Mouse (Mus musculus): Measurements from ENCODE around the gene Cped1. TPM values are rescaled to one million over a fixed set of nuclear protein-coding genes. Genes with fewer than 3 reads are reported as not detected.

The Cped1 gene
- polyA plus RNA-seq, 1 experiment from 2014 or later: 25.0 TPM

DNA sequence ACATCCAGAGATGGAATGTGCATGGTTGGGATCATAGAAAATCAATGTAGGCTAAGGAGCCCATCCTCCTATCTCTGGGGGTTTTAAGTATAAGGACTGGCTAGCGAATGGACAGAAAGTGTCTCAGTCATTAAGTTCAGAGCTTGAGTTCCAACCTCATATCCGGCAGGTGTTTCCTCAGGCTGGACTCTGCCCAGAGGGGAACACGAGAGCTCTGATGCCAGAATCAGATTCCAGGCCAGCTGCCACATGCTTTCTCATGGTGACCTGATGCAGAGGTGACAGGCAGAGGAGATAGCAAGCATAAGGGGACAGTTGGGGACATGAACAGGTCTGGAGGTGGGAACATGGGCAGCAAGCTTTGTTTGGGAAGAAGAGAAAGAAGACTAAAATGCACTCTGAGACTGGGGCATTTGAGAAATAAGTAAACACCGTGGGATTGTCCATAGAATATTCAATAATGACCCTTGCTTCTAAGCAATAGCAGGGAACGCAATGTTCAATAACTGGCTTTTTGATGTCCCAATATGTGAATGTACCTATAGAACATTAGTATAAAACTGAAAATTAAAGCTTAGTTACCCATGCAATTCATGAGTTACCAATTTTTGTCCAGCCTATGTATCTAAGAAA lies 15.7 kb downstream of the Cped1 start:
- Histone ChIP-seq H3K9ac (no peak overlapping the region), H3K4me2 (no peak overlapping the region), H3K9me3 (no peaks in the 10 kb centered on the region), H3K27me3 (no peaks in the 10 kb centered on the region), H3K4me1 (peaks cover 58% of the 10 kb centered on the region), H3K4me3 (no peak overlapping the region), H3K36me3 (no peaks in the 10 kb centered on the region), H3K27ac (no peak overlapping the region)
- no peak for ATAC-seq (ENCODE audit: borderline replicate concordance, extremely low read depth, low FRiP score, low TSS enrichment)
- 82% methylated on average over 5 of the region's 5 CpGs for WGBS

DNA sequence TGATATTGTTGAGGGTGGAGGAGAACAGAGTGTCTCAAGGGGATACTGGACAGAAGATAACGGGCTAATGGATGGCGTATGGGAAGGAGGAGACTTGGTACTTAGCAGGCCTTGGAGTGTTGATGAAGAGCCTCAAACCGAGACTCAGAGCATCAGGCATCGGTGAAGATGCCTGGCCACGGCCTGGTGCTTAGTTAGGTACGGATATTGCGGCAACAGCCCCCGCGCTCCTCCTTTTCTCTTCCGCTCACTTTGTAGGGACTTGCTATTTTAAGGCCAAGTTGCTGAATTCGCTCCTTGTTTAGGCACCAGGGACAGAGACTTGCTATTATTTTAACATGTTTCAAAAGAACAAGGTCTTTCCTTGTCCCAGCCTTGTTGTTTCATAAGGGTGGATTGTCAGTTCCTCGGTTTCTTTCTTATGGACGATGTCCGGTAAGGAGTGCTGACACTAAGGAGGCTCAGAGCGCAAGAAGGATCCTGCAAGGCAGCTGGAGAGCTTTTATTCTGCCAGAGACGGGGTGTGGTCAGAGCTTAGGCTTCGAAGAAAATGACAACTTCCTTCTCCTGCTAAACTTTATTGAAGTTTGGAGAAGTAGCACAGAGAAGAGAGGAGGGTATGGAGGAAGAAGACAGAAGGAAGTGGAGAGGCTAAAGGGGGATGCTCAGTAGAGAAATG lies 16.9 kb downstream of the Cped1 start:
- peak; percentile 43; the same call in 1 of the 2 replicates for ATAC-seq (ENCODE audit: borderline replicate concordance, extremely low read depth, low FRiP score, low TSS enrichment)
- no peaks in the 10 kb centered on the region for H3K36me3 ChIP-seq
- no peaks in the 10 kb centered on the region for H3K9me3 ChIP-seq
- peaks cover 55% of the 10 kb centered on the region for H3K4me1 ChIP-seq
- peak overlapping the region; percentile 87 for H3K27ac ChIP-seq
- H3K4me2 ChIP-seq: peak overlapping the region; percentile 36
- H3K4me3 ChIP-seq: no peak overlapping the region
- WGBS: 47% methylated on average over 17 of the region's 17 CpGs
- no peaks in the 10 kb centered on the region for H3K27me3 ChIP-seq
- 0 out of 2 replicates have a peak overlapping the region, but pooled peaks have one; percentile 3 for H3K9ac ChIP-seq

DNA sequence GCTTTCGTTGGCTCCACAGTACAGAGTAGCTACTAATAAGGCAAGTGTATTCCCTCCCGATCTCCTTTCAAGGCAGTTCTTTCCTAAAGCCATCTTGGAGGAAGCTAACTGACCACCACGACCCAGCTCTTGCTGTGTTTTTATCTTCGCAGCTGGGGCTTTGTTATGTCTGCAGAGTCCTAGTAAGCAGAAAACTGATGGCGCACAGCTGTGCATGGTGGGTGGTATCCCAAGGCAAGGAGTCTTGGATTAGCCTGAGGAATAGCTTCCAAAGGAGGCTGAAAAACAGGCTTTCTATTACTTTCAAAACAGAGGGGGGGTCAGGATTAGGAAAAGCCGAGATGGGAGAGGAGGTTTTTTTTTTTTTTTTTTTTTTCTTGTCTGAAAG lies 17.5 kb downstream of the Cped1 start:
- Histone ChIP-seq H3K27me3 (no peaks in the 10 kb centered on the region), H3K27ac (peak overlapping the region; percentile 87), H3K36me3 (no peaks in the 10 kb centered on the region), H3K9ac (no peak overlapping the region), H3K4me3 (no peak overlapping the region), H3K9me3 (no peaks in the 10 kb centered on the region), H3K4me2 (peak overlapping the region; percentile 36), H3K4me1 (peaks cover 52% of the 10 kb centered on the region)
- ATAC-seq (ENCODE audit: borderline replicate concordance, extremely low read depth, low FRiP score, low TSS enrichment): peak; percentile 95
- WGBS: 17% methylated on average over 6 of the region's 6 CpGs

- WGBS: 54% methylated on average over 10 of the region's 10 CpGs
- Histone ChIP-seq H3K27me3 (no peaks in the 10 kb centered on the region), H3K9me3 (no peaks in the 10 kb centered on the region), H3K36me3 (no peaks in the 10 kb centered on the region), H3K4me1 (peaks cover 43% of the 10 kb centered on the region), H3K9ac (no peak overlapping the region), H3K4me2 (peak overlapping the region; percentile 34), H3K27ac (peak overlapping the region; percentile 87), H3K4me3 (no peak overlapping the region)
- ATAC-seq (ENCODE audit: borderline replicate concordance, extremely low read depth, low FRiP score, low TSS enrichment): peak; percentile 53; the same call in 1 of the 2 replicates
These were observed 18.3 kb downstream of the Cped1 start for GRCm38 (mm10) chr6:22003959-22004543.

GRCm38 (mm10) chr6:22008346-22008745 lies 22.6 kb downstream of the Cped1 start:
- Histone ChIP-seq H3K9ac (no peak overlapping the region), H3K27ac (no peak overlapping the region), H3K4me3 (no peak overlapping the region), H3K9me3 (no peaks in the 10 kb centered on the region), H3K4me2 (no peak overlapping the region), H3K27me3 (no peaks in the 10 kb centered on the region), H3K4me1 (peaks cover 17% of the 10 kb centered on the region), H3K36me3 (no peaks in the 10 kb centered on the region)
- WGBS: 93% methylated on average over 7 of the region's 7 CpGs
- ATAC-seq (ENCODE audit: borderline replicate concordance, extremely low read depth, low FRiP score, low TSS enrichment): no peak

- Histone ChIP-seq H3K9me3 (no peaks in the 10 kb centered on the region), H3K27me3 (no peaks in the 10 kb centered on the region), H3K4me3 (no peak overlapping the region), H3K4me2 (no peak overlapping the region), H3K36me3 (no peaks in the 10 kb centered on the region), H3K4me1 (peaks cover 5% of the 10 kb centered on the region; the same call in 1 of the 2 replicates), H3K9ac (no peak overlapping the region), H3K27ac (no peak overlapping the region)
- ATAC-seq (ENCODE audit: borderline replicate concordance, extremely low read depth, low FRiP score, low TSS enrichment): no peak
- WGBS: 81% methylated on average over 12 of the region's 12 CpGs
These were observed 24.5 kb downstream of the Cped1 start for GRCm38 (mm10) chr6:22010258-22010657.

DNA sequence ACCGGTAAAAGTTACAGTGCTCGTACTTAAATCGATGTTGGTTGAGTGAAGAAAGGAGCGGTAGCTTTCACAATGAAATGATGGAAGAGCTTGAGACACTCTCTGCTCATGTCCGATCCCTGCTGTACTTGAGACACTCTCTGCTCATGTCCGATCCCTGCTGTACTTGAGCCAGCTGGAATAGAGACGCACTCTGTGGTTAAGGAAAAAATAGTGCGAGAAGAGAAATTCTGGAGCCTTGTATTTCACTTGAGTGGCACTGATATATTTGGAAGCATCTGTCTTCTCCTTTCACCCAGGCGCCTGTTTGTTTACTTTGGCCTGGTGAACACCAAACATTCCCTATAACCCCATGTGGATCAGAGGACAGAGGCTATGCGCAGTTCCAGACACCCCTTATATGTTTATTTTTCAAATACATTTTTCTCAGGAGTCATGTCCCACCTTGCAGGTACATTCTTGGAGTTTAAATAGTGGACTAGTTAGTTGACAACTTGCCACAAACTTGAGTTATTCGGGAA lies 25.1 kb downstream of the Cped1 start:
- ATAC-seq (ENCODE audit: borderline replicate concordance, extremely low read depth, low FRiP score, low TSS enrichment): peak; percentile 48; the same call in 1 of the 2 replicates
- no peaks in the 10 kb centered on the region for H3K9me3 ChIP-seq
- H3K4me3 ChIP-seq: no peak overlapping the region
- no peak overlapping the region for H3K9ac ChIP-seq
- H3K4me2 ChIP-seq: no peak overlapping the region
- H3K27ac ChIP-seq: no peak overlapping the region
- WGBS: 65% methylated on average over 11 of the region's 11 CpGs
- no peaks in the 10 kb centered on the region for H3K36me3 ChIP-seq
- peaks cover 5% of the 10 kb centered on the region; the same call in 1 of the 2 replicates for H3K4me1 ChIP-seq
- H3K27me3 ChIP-seq: no peaks in the 10 kb centered on the region

GRCm38 (mm10) chr6:22011546-22011945 lies 25.8 kb downstream of the Cped1 start:
- Histone ChIP-seq H3K9ac (no peak overlapping the region), H3K4me3 (no peak overlapping the region), H3K9me3 (no peaks in the 10 kb centered on the region), H3K27ac (no peak overlapping the region), H3K4me2 (no peak overlapping the region), H3K4me1 (peaks cover 5% of the 10 kb centered on the region; the same call in 1 of the 2 replicates), H3K27me3 (no peaks in the 10 kb centered on the region), H3K36me3 (no peaks in the 10 kb centered on the region)
- no peak for ATAC-seq (ENCODE audit: borderline replicate concordance, extremely low read depth, low FRiP score, low TSS enrichment)
- 45% methylated on average over 2 of the region's 2 CpGs for WGBS

GRCm38 (mm10) chr6:22012099-22012498 lies 26.4 kb downstream of the Cped1 start:
- no peaks in the 10 kb centered on the region for H3K27me3 ChIP-seq
- no peak overlapping the region for H3K4me3 ChIP-seq
- H3K27ac ChIP-seq: no peak overlapping the region
- H3K9me3 ChIP-seq: no peaks in the 10 kb centered on the region
- no peak overlapping the region for H3K4me2 ChIP-seq
- peaks cover 5% of the 10 kb centered on the region; the same call in 1 of the 2 replicates for H3K4me1 ChIP-seq
- no peak for ATAC-seq (ENCODE audit: borderline replicate concordance, extremely low read depth, low FRiP score, low TSS enrichment)
- H3K36me3 ChIP-seq: no peaks in the 10 kb centered on the region
- WGBS: 45% methylated on average over 5 of the region's 5 CpGs
- H3K9ac ChIP-seq: no peak overlapping the region

DNA sequence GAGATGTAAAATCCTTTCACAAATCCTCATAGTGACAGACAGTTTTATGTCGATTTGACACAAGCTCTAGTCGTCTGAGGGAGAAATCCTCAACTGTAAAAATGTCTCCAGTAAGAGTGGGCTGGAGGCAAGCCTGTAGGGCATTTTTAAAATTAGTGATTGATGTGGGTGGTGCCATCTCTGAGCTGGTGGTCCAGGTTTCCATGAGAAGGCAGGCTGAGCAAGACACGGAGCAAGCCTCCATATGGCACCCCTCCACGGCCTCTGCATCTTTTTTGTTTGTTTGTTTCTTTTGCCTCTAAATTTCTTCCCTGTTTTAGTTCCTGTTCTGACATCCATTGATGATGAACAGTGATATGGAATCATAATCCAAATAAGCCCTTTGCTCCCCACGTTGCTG lies 26.8 kb downstream of the Cped1 start:
- 73% methylated on average over 5 of the region's 5 CpGs for WGBS
- no peak for ATAC-seq (ENCODE audit: borderline replicate concordance, extremely low read depth, low FRiP score, low TSS enrichment)

DNA sequence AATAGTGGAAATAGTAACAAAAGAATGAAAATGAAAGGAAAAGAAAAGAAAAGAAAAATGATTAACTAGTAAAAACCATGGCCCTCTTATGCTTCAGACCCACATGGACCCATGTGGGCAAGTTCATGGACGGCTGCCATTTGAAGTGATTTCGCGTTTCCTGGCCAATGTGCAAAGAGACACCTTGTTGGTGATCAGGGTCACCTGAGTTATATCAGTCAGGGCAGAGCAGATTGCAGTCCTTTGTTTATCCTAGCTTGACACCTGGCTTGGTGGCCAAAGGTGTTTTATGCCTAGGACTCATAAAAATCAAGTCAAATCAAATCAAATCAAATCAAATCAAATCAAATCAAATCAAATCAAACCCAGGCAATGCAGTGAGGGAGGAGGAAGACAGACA lies 27.7 kb downstream of the Cped1 start:
- Histone ChIP-seq H3K4me2 (no peak overlapping the region), H3K4me3 (no peak overlapping the region), H3K27me3 (no peaks in the 10 kb centered on the region), H3K9ac (no peak overlapping the region), H3K27ac (no peak overlapping the region), H3K4me1 (peaks cover 12% of the 10 kb centered on the region), H3K36me3 (no peaks in the 10 kb centered on the region), H3K9me3 (no peaks in the 10 kb centered on the region)
- no peak for ATAC-seq (ENCODE audit: borderline replicate concordance, extremely low read depth, low FRiP score, low TSS enrichment)
- WGBS: 95% methylated on average over 3 of the region's 3 CpGs

More for the DNA sequence above, 26.8 kb downstream of the Cped1 start:
- Histone ChIP-seq H3K9ac (no peak overlapping the region), H3K9me3 (no peaks in the 10 kb centered on the region), H3K27ac (no peak overlapping the region), H3K4me2 (no peak overlapping the region), H3K4me3 (no peak overlapping the region), H3K36me3 (no peaks in the 10 kb centered on the region), H3K27me3 (no peaks in the 10 kb centered on the region), H3K4me1 (peaks cover 5% of the 10 kb centered on the region; the same call in 1 of the 2 replicates)
